Mouse (Mus musculus): ENCODE data around the gene Slc25a30. TPM values are rescaled to one million over a fixed set of nuclear protein-coding genes. Genes with fewer than 3 reads are reported as not detected.

Gene Slc25a30
- polyA plus RNA-seq, 1 experiment = 13.6 TPM

- no peaks in the 10 kb centered on the region for H3K36me3 ChIP-seq (replicated peaks; ENCODE audit: low read length)
Measured at GRCm38 (mm10) chr14:75795918-75796317, 9.1 kb upstream of the Slc25a30 start.

GRCm38 (mm10) chr14:75794726-75795125, 7.9 kb upstream of the Slc25a30 start:
- Histone ChIP-seq H3K36me3 (replicated peaks; ENCODE audit: low read length) (no peaks in the 10 kb centered on the region), H3K4me1 (peaks cover 24% of the 10 kb centered on the region), H3K27me3 (replicated peaks) (peaks cover 11% of the 10 kb centered on the region), H3K9me3 (peaks cover 9% of the 10 kb centered on the region), H3K4me3 (replicated peaks) (no peak overlapping the region)
- TF ChIP-seq GATA1 (IDR thresholded peaks at IDR 0.05; ENCODE audit: borderline replicate concordance, low read length) = no peak
- TF ChIP-seq FLI1 (IDR thresholded peaks at IDR 0.05; ENCODE audit: low read length) = no peak

More at GRCm38 (mm10) chr14:75795918-75796317, 9.1 kb upstream of the Slc25a30 start:
- no peak overlapping the region for H3K4me3 ChIP-seq (replicated peaks)
- TF ChIP-seq GATA1 (IDR thresholded peaks at IDR 0.05; ENCODE audit: borderline replicate concordance, low read length) = no peak
- TF ChIP-seq FLI1 (IDR thresholded peaks at IDR 0.05; ENCODE audit: low read length) = no peak
- H3K9me3 ChIP-seq = peaks cover 9% of the 10 kb centered on the region
- H3K4me1 ChIP-seq = peaks cover 15% of the 10 kb centered on the region
- peaks cover 11% of the 10 kb centered on the region for H3K27me3 ChIP-seq (replicated peaks)

- Histone ChIP-seq H3K27me3 (replicated peaks) (peaks cover 11% of the 10 kb centered on the region), H3K4me3 (replicated peaks) (no peak overlapping the region), H3K9me3 (peaks cover 9% of the 10 kb centered on the region), H3K4me1 (peaks cover 25% of the 10 kb centered on the region), H3K36me3 (replicated peaks; ENCODE audit: low read length) (no peaks in the 10 kb centered on the region)
- TF ChIP-seq FLI1 (IDR thresholded peaks at IDR 0.05; ENCODE audit: low read length) = no peak
Measured at GRCm38 (mm10) chr14:75794324-75794723, 7.5 kb upstream of the Slc25a30 start.

- Histone ChIP-seq H3K36me3 (replicated peaks; ENCODE audit: low read length) (no peaks in the 10 kb centered on the region), H3K4me3 (replicated peaks) (no peak overlapping the region), H3K9me3 (peaks cover 9% of the 10 kb centered on the region), H3K27me3 (replicated peaks) (peaks cover 10% of the 10 kb centered on the region), H3K4me1 (peaks cover 35% of the 10 kb centered on the region)
- TF ChIP-seq GATA1 (IDR thresholded peaks at IDR 0.05; ENCODE audit: borderline replicate concordance, low read length) = no peak
Measured at GRCm38 (mm10) chr14:75793110-75793509, 6.3 kb upstream of the Slc25a30 start.

GRCm38 (mm10) chr14:75791372-75791771, 4.5 kb upstream of the Slc25a30 start:
- TF ChIP-seq GATA1 (IDR thresholded peaks at IDR 0.05; ENCODE audit: borderline replicate concordance, low read length) (no peak), FLI1 (IDR thresholded peaks at IDR 0.05; ENCODE audit: low read length) (no peak)
- H3K27me3 ChIP-seq (replicated peaks) = peaks cover 8% of the 10 kb centered on the region
- H3K4me3 ChIP-seq (replicated peaks) = no peak overlapping the region
- H3K36me3 ChIP-seq (replicated peaks; ENCODE audit: low read length) = no peaks in the 10 kb centered on the region
- peaks cover 9% of the 10 kb centered on the region for H3K9me3 ChIP-seq
- peaks cover 37% of the 10 kb centered on the region for H3K4me1 ChIP-seq

GRCm38 (mm10) chr14:75790411-75790996, 3.7 kb upstream of the Slc25a30 start:
- peaks cover 8% of the 10 kb centered on the region for H3K27me3 ChIP-seq (replicated peaks)
- H3K9me3 ChIP-seq = peaks cover 9% of the 10 kb centered on the region
- peak overlapping the region; percentile 23 for H3K4me3 ChIP-seq (replicated peaks)
- no peaks in the 10 kb centered on the region for H3K36me3 ChIP-seq (replicated peaks; ENCODE audit: low read length)
- TF ChIP-seq GATA1 (IDR thresholded peaks at IDR 0.05; ENCODE audit: borderline replicate concordance, low read length) = no peak
- TF ChIP-seq FLI1 (IDR thresholded peaks at IDR 0.05; ENCODE audit: low read length) = no peak
- peaks cover 44% of the 10 kb centered on the region for H3K4me1 ChIP-seq

GRCm38 (mm10) chr14:75789291-75789690, 2.5 kb upstream of the Slc25a30 start:
- H3K9me3 ChIP-seq = peaks cover 9% of the 10 kb centered on the region
- H3K27me3 ChIP-seq (replicated peaks) = peaks cover 6% of the 10 kb centered on the region
- no peak overlapping the region for H3K4me3 ChIP-seq (replicated peaks)
- H3K36me3 ChIP-seq (replicated peaks; ENCODE audit: low read length) = no peaks in the 10 kb centered on the region
- H3K4me1 ChIP-seq = peaks cover 44% of the 10 kb centered on the region
- TF ChIP-seq FLI1 (IDR thresholded peaks at IDR 0.05; ENCODE audit: low read length) (no peak), GATA1 (IDR thresholded peaks at IDR 0.05; ENCODE audit: borderline replicate concordance, low read length) (no peak)

GRCm38 (mm10) chr14:75787794-75788175, 948 bp upstream of the Slc25a30 start:
- Histone ChIP-seq H3K4me3 (replicated peaks) (peak overlapping the region; percentile 98), H3K36me3 (replicated peaks; ENCODE audit: low read length) (no peaks in the 10 kb centered on the region), H3K27me3 (replicated peaks) (no peaks in the 10 kb centered on the region), H3K4me1 (peaks cover 44% of the 10 kb centered on the region), H3K9me3 (peaks cover 9% of the 10 kb centered on the region)
- TF ChIP-seq FLI1 (IDR thresholded peaks at IDR 0.05; ENCODE audit: low read length) (no peak), GATA1 (IDR thresholded peaks at IDR 0.05; ENCODE audit: borderline replicate concordance, low read length) (no peak)

- H3K27me3 ChIP-seq (replicated peaks) = no peaks in the 10 kb centered on the region
- TF ChIP-seq FLI1 (IDR thresholded peaks at IDR 0.05; ENCODE audit: low read length) = no peak
- TF ChIP-seq GATA1 (IDR thresholded peaks at IDR 0.05; ENCODE audit: borderline replicate concordance, low read length) = no peak
- H3K4me3 ChIP-seq (replicated peaks) = peak overlapping the region; percentile 98
- H3K36me3 ChIP-seq (replicated peaks; ENCODE audit: low read length) = peaks cover 9% of the 10 kb centered on the region
- H3K4me1 ChIP-seq = peaks cover 42% of the 10 kb centered on the region
- peaks cover 2% of the 10 kb centered on the region for H3K9me3 ChIP-seq
Measured at GRCm38 (mm10) chr14:75786424-75786867, 391 bp downstream of the Slc25a30 start.

GRCm38 (mm10) chr14:75779913-75780312, 6.9 kb downstream of the Slc25a30 start:
- no peaks in the 10 kb centered on the region for H3K9me3 ChIP-seq
- no peak overlapping the region for H3K4me3 ChIP-seq (replicated peaks)
- peaks cover 23% of the 10 kb centered on the region for H3K4me1 ChIP-seq
- TF ChIP-seq FLI1 (IDR thresholded peaks at IDR 0.05; ENCODE audit: low read length) = no peak
- no peak for TF ChIP-seq GATA1 (IDR thresholded peaks at IDR 0.05; ENCODE audit: borderline replicate concordance, low read length)
- H3K27me3 ChIP-seq (replicated peaks) = no peaks in the 10 kb centered on the region
- H3K36me3 ChIP-seq (replicated peaks; ENCODE audit: low read length) = peaks cover 56% of the 10 kb centered on the region

Measured in megakaryocyte, embryonic 14.5 days (primary cell).